In genomic region chr16:10991737-10992089, GRCm38 (mm10) we compare ENCODE assay signal across 7 mouse cellular contexts.
DNase-seq lines count a peak whose midpoint lies in the region; ATAC-seq and TF ChIP-seq lines count a peak whose summit lies in the region.

No protein-coding gene starts in this region.

- no peak for TF ChIP-seq POLR2A in ES-Bruce4 (IDR thresholded peaks at IDR 0.05; ENCODE audit: insufficient read depth, low read length)

- no peaks in the 10 kb centered on the region for H3K9me3 ChIP-seq in ES-Bruce4 (replicated peaks; ENCODE audit: control insufficient read depth, insufficient read depth, low read length, poor library complexity, severe bottlenecking)
- no peaks in the 10 kb centered on the region for H3K9me3 ChIP-seq in forebrain, postnatal 0 days (ENCODE audit: low read length)
- H3K9me3 ChIP-seq in liver, postnatal 0 days (ENCODE audit: low read length), result no peaks in the 10 kb centered on the region

- ATAC-seq in forebrain, postnatal 0 days, result no peak
- ATAC-seq in liver, postnatal 0 days, result peak; percentile 1; the same call in 1 of the 2 replicates

- H3K36me3 ChIP-seq in ES-Bruce4 (ENCODE audit: control insufficient read depth, insufficient read depth, low read length, poor library complexity, severe bottlenecking), result no peaks in the 10 kb centered on the region
- H3K36me3 ChIP-seq in forebrain, postnatal 0 days (ENCODE audit: insufficient read depth), result no peaks in the 10 kb centered on the region
- H3K36me3 ChIP-seq in liver, postnatal 0 days (replicated peaks; ENCODE audit: insufficient read depth, low read length), result peaks cover 6% of the 10 kb centered on the region; the same call in 1 of the 2 replicates

- peak; percentile 41 for DNase-seq in CD4-positive, CD25-positive, alpha-beta regulatory T cell, adult 2 months (ENCODE audit: low read depth, low spot score)
- no peak for DNase-seq in forebrain, postnatal 0 days
- DNase-seq in liver, postnatal 0 days, result no peak
- no peak for DNase-seq in spleen, adult 18-20 months
- DNase-seq in cerebellum, postnatal 36 days, result no peak
- DNase-seq in spleen, adult 12 weeks (ENCODE audit: low spot score), result no peak

- TF ChIP-seq CTCF in ES-Bruce4 (IDR thresholded peaks at IDR 0.05; ENCODE audit: low read depth, low read length), result no peak
- TF ChIP-seq CTCF in forebrain, postnatal 0 days (IDR thresholded peaks at IDR 0.05; ENCODE audit: low read depth), result no peak
- peak; percentile 18; the same call in 1 of the 2 replicates for TF ChIP-seq CTCF in liver, postnatal 0 days (IDR thresholded peaks at IDR 0.05; ENCODE audit: low read depth)

- H3K4me2 ChIP-seq in forebrain, postnatal 0 days (ENCODE audit: low read depth), result peak overlapping the region; percentile 98; the same call in 1 of the 2 replicates
- H3K4me2 ChIP-seq in liver, postnatal 0 days (ENCODE audit: low read depth, low read length), result peak overlapping the region; percentile 85

- H3K27me3 ChIP-seq in ES-Bruce4 (ENCODE audit: control insufficient read depth, insufficient read depth, low read length, poor library complexity, severe bottlenecking), result no peaks in the 10 kb centered on the region
- H3K27me3 ChIP-seq in forebrain, postnatal 0 days (ENCODE audit: insufficient read depth, low read length), result no peaks in the 10 kb centered on the region
- H3K27me3 ChIP-seq in liver, postnatal 0 days (ENCODE audit: insufficient read depth, low read length), result no peaks in the 10 kb centered on the region

- H3K27ac ChIP-seq in ES-Bruce4 (ENCODE audit: insufficient read depth, low read length), result no peak overlapping the region
- no peak overlapping the region for H3K27ac ChIP-seq in forebrain, postnatal 0 days (ENCODE audit: low read depth, low read length)
- peak overlapping the region; percentile 97 for H3K27ac ChIP-seq in liver, postnatal 0 days (ENCODE audit: low read depth)

- no peaks in the 10 kb centered on the region for H3K4me1 ChIP-seq in ES-Bruce4 (ENCODE audit: control insufficient read depth, insufficient read depth, low read length)
- H3K4me1 ChIP-seq in forebrain, postnatal 0 days (ENCODE audit: insufficient read depth), result peaks cover 6% of the 10 kb centered on the region; the same call in 1 of the 2 replicates
- peaks cover 32% of the 10 kb centered on the region for H3K4me1 ChIP-seq in liver, postnatal 0 days (ENCODE audit: insufficient read depth)

- H3K9ac ChIP-seq in ES-Bruce4 (ENCODE audit: low read depth, poor library complexity, severe bottlenecking), result peak overlapping the region; percentile 77
- no peak overlapping the region for H3K9ac ChIP-seq in forebrain, postnatal 0 days
- peak overlapping the region; percentile 97 for H3K9ac ChIP-seq in liver, postnatal 0 days (replicated peaks)

- WGBS in forebrain, postnatal 0 days, result 64% methylated on average over 5 of the region's 5 CpGs
- 30% methylated on average over 5 of the region's 5 CpGs for WGBS in liver, postnatal 0 days (ENCODE audit: insufficient replicate concordance)

- peak overlapping the region; percentile 92 for H3K4me3 ChIP-seq in ES-Bruce4 (ENCODE audit: low read depth, low read length)
- peak overlapping the region; percentile 63; the same call in 1 of the 2 replicates for H3K4me3 ChIP-seq in forebrain, postnatal 0 days (ENCODE audit: low read depth, low read length)
- H3K4me3 ChIP-seq in liver, postnatal 0 days (ENCODE audit: low read depth, low read length), result peak overlapping the region; percentile 83

- no peak for TF ChIP-seq EP300 in ES-Bruce4 (IDR thresholded peaks at IDR 0.05; ENCODE audit: insufficient read depth, low read depth, low read length)
- TF ChIP-seq EP300 in liver, postnatal 0 days (IDR thresholded peaks at IDR 0.05; ENCODE audit: low read depth), result no peak
